Mouse (Mus musculus) thymus, adult 2 months (tissue): ENCODE measurements around the gene Rps19bp1.

Experiments used
- CTCF ChIP-seq: fragments of 200-500 bp; IDR thresholded peaks from 2 replicates; pipeline ENCODE4 v1.5.1; 2012; ENCODE audit warnings: mild to moderate bottlenecking, control low read depth, low read length, moderate library complexity, borderline replicate concordance; ENCODE audit not compliant: control insufficient read depth, poor library complexity, insufficient read depth; ENCODE audit errors: extremely low read depth
- POLR2A ChIP-seq: fragments of 200-500 bp; IDR thresholded peaks from 2 replicates; pipeline ENCODE4 v1.6.1; 2012; ENCODE audit warnings: mild to moderate bottlenecking, low read length, control low read depth, moderate library complexity; ENCODE audit not compliant: control insufficient read depth, poor library complexity, insufficient read depth; ENCODE audit errors: extremely low read depth

DNA sequence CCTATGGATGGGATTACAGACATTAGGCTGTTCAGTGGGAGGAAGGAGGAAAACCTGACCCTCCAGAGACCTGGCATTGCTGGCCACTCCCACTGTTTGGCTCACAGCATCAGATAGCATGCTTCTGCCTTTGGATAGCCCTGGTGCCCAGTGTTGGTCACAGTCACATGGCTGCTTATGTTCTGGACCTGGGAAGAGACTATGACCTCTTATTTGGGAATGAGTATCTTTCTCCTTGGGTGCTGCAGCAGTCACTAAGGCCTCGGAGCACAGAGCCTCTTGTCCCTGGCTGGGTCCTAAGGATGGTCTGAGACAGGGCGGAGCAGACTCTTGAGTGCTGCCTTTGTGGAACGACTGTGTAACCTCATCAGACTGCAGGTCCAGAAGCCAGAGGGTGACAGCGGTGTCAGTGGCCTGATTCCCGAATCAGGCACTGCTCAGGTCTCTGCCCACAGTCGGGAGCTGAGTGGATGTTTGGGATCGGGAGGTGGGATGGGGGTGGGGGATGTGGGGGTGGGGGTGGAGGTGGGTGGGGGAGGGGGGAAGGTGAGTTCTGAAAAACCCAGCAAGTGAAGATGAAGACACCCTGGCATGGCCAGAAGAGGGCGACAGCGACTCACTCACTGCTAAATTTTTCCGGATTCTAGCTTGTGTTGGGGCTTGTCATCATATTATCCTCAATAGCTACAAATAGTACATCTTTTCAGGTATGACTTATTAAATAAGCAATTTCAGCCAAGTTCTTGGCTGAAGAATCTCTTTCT lies 48.2 kb downstream of the Rps19bp1 start:
- TF ChIP-seq CTCF (0 out of 2 replicates have a peak, but pooled peaks have one; percentile 32), POLR2A (no peak)
